Mouse (Mus musculus): Measurements from ENCODE around the gene Ahsg. TPM values are rescaled to one million over a fixed set of nuclear protein-coding genes. Genes with fewer than 3 reads are reported as not detected.
"Not testable (repeated sequence)": the region's sequence is repeated elsewhere in the genome, so short reads cannot be mapped to it uniquely, and the experiment has no call there.

The Ahsg gene
- polyA plus RNA-seq, 1 experiment from 2014 or later: 111 TPM

GRCm38 (mm10) chr16:22941825-22942476, 50.9 kb downstream of the Ahsg start:
- H3K4me3 ChIP-seq (replicated peaks; ENCODE audit: low read length); H3K27me3 ChIP-seq (ENCODE audit: control insufficient read depth, insufficient read depth, low read length); H3K9me3 ChIP-seq (replicated peaks; ENCODE audit: control insufficient read depth, low read length); H3K4me2 ChIP-seq (ENCODE audit: low read depth, low read length); H3K27ac ChIP-seq (ENCODE audit: low read length); H3K36me3 ChIP-seq (ENCODE audit: control insufficient read depth, insufficient read depth, low read length); H3K4me1 ChIP-seq (ENCODE audit: control insufficient read depth, insufficient read depth, low read length); ATAC-seq (ENCODE audit: insufficient read depth, low FRiP score); H3K9ac ChIP-seq (ENCODE audit: low read length): not testable (repeated sequence)

- no peaks in the 10 kb centered on the region for H3K9me3 ChIP-seq (replicated peaks; ENCODE audit: control insufficient read depth, low read length)
- 87% methylated on average over 2 of the region's 2 CpGs for WGBS
- H3K27me3 ChIP-seq (ENCODE audit: control insufficient read depth, insufficient read depth, low read length): no peaks in the 10 kb centered on the region
- H3K4me2 ChIP-seq (ENCODE audit: low read depth, low read length): no peak overlapping the region
- no peaks in the 10 kb centered on the region for H3K36me3 ChIP-seq (ENCODE audit: control insufficient read depth, insufficient read depth, low read length)
- H3K4me3 ChIP-seq (replicated peaks; ENCODE audit: low read length): no peak overlapping the region
- no peak for ATAC-seq (ENCODE audit: insufficient read depth, low FRiP score)
- no peaks in the 10 kb centered on the region for H3K4me1 ChIP-seq (ENCODE audit: control insufficient read depth, insufficient read depth, low read length)
- no peak overlapping the region for H3K9ac ChIP-seq (ENCODE audit: low read length)
- no peak overlapping the region for H3K27ac ChIP-seq (ENCODE audit: low read length)
Observed at GRCm38 (mm10) chr16:22947371-22947770, 56.3 kb downstream of the Ahsg start.

Other genes with a start within 250 kb of the Ahsg start
- 1.3 and 2.1 TPM in 2 replicates for gene Dgkg, start 234.1 kb upstream of the Ahsg start, polyA plus RNA-seq (2015; fragmentation: Nextera tagmentation; extraction: Ambion mirVana)
- gene Crygs, start 79.7 kb upstream of the Ahsg start, polyA plus RNA-seq (2015; fragmentation: Nextera tagmentation; extraction: Ambion mirVana): not detected in 2 replicates
- gene Tbccd1, start 33.6 kb upstream of the Ahsg start, polyA plus RNA-seq (2015; fragmentation: Nextera tagmentation; extraction: Ambion mirVana): 29.8 and 38.3 TPM in 2 replicates
- 99.9 and 109 TPM in 2 replicates for gene Dnajb11, start 33.4 kb upstream of the Ahsg start, polyA plus RNA-seq (2015; fragmentation: Nextera tagmentation; extraction: Ambion mirVana)
- 0.83 and 1.0 TPM in 2 replicates for gene Fetub, start 27.1 kb downstream of the Ahsg start, polyA plus RNA-seq (2015; fragmentation: Nextera tagmentation; extraction: Ambion mirVana)
- not detected in 2 replicates for gene Hrg, start 59.8 kb downstream of the Ahsg start, polyA plus RNA-seq (2015; fragmentation: Nextera tagmentation; extraction: Ambion mirVana)
- 1.8 and 2.4 TPM in 2 replicates for gene Kng2, start 138.2 kb downstream of the Ahsg start, polyA plus RNA-seq (2015; fragmentation: Nextera tagmentation; extraction: Ambion mirVana)
- gene Kng1, start 166.6 kb downstream of the Ahsg start, polyA plus RNA-seq (2015; fragmentation: Nextera tagmentation; extraction: Ambion mirVana): 23.8 and 31.9 TPM in 2 replicates
- gene Eif4a2, start 216.2 kb downstream of the Ahsg start, polyA plus RNA-seq (2015; fragmentation: Nextera tagmentation; extraction: Ambion mirVana): 244 and 257 TPM in 2 replicates
- 81.3 and 93.7 TPM in 2 replicates for gene Rfc4, start 236.5 kb downstream of the Ahsg start, polyA plus RNA-seq (2015; fragmentation: Nextera tagmentation; extraction: Ambion mirVana)

Measured in stomach, embryonic 16.5 days (tissue).